Mouse (Mus musculus): Measurements from ENCODE around the gene Dimt1.
"Not testable (repeated sequence)": the region's sequence is repeated elsewhere in the genome, so short reads cannot be mapped to it uniquely, and the experiment has no call there.

Dimt1 gene

DNA sequence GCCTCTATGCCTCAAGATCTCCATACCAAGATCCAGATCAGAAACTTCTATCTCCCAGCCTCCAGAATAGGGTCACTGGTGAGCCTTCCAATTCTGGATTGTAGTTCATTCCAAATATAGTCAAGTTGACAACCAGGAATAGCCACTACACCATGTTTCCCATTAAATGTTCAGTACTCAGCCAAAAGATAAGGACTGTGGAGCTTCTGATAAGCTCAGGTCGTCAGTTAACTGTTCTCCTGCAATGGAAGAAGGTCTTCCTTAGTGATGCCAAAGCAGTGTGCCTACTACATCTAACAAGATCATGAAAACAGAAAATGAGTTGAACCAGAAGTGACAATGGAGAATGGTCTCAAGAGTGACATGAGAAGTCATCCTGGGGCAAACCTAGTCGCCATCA is 50.0 kb downstream of the Dimt1 start:
- no peak for DNase-seq

DNA sequence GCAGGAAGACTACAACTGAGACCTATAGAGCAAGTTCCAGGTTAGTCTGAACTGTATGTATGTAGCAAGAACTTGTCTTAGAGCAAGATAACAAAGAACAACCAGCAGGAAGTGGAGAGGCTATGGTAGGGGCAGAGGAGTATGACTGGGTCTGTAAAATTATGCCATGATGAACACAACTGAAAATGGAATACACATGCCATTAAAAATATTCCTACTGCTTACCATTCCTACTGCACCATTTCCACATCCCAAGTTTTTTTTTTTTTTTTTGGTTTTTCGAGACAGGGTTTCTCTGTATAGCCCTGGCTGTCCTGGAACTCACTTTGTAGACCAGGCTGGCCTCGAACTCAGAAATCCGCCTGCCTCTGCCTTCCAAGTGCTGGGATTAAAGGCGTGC is 50.6 kb downstream of the Dimt1 start:
- DNase-seq = not testable (repeated sequence)

DNA sequence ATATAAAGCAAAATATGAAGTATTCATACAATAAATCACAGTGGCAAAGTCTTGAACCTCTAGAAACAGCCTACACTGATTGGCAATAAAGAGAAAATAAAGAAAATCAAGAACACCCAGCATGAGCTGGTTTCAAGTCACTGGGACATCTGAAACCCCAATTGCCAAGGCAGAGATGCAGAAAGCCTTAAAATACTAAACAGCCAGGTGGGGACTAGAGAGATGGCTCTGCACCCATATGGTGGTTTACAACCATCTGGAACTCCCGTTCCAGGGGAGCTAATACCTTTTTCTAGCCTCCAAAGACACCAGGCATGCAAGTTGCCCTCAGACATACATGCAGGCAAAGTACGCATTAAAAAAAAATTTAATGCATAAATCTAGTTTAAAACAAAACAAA is 51.1 kb downstream of the Dimt1 start:
- DNase-seq = no peak

DNA sequence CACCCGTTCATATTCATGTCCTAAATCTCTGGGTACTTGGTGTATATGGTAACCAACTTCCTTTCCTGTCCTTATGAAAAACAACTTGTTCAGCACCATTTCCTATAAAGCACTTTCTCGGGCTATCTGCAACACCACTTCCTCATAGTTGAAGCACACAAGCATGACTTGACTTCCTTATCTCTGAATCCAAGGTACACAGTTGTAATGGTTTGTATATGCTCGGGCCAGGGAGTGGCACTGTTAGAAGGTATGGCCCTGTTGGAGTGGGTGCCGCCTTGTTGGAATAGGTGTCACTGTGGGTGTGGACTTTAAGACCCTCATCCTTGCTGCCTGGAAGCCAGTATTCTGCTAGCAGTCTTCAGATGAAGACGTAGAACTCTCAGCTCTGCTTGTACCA is 51.7 kb downstream of the Dimt1 start:
- DNase-seq = peak in 1 of 2 experiments; percentile 18

DNA sequence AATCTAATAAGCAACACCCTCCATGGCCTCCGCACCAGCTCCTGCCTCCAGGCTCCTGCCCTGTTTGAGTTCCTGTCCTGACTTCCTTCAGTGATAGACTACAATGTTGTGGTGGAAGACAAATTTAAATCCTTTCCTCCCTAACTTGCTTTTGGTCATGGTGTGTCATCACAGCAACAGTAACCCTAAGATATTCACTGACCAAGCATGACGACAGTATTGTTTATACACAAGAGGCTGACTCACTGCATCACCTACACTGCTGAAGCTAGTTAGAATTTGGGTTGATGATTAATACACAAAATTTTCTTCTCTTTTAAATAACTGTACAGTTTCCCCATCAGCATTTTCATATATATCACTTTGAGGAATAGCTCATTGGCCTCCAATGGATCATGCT is 56.3 kb downstream of the Dimt1 start:
- DNase-seq = no peak

DNA sequence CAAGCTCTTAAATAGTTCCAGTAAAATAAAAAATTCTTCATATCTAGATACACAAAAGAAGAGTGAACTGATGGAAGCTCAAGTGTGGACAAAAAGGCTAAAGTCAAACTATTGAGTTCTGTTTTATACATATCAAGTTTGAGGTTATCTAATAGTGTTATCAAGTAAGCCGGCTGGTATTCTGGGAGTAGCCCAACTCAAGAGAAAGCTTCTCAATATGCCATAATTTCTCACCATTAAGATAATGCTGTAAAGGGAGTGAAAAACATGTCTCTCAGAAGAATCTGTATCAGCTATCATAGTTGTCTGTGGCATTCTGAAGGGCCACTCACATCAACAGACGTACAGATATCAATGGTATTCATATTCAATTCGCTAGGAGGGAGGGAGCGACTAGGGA is 61.2 kb downstream of the Dimt1 start:
- DNase-seq = no peak

Measured in thymus, postnatal 36 days (tissue).